Mouse (Mus musculus) MEL (cell line): ENCODE measurements around the gene Camk1g. TPM values are rescaled to one million over a fixed set of nuclear protein-coding genes. Genes with fewer than 3 reads are reported as not detected.

Source experiments
- DNase-seq: peaks from one replicate; pipeline ENCODE4 v3.0.0; 2011; ENCODE audit warnings: low read depth, low spot score
- H3K27ac ChIP-seq: 2 replicates; pipeline ENCODE4 v1.5.1; 2012; ENCODE audit warnings: low read depth, mild to moderate bottlenecking, control low read depth, low read length, moderate library complexity; ENCODE audit not compliant: control insufficient read depth
- H3K27me3 ChIP-seq, 2 experiments: fragments of 150-350 bp in 1 of 2; sonication (generic) in 1 of 2; 2 replicates each; pipeline ENCODE4 v1.6.1; 2012; ENCODE audit warnings: low read length in 2 of 2, mild to moderate bottlenecking in 2 of 2, improper control_type of control experiment in 1 of 2, moderate library complexity in 1 of 2; ENCODE audit not compliant: insufficient read depth in 2 of 2, control insufficient read depth in 1 of 2
- H3K36me3 ChIP-seq, 2 experiments: 2 replicates each; pipeline ENCODE4 v1.6.1; 2012 to 2014; ENCODE audit warnings: low read length in 2 of 2, improper control_type of control experiment in 1 of 2, inconsistent platforms in 1 of 2, mild to moderate bottlenecking in 1 of 2; ENCODE audit not compliant: insufficient read depth in 2 of 2, control insufficient read depth in 1 of 2
- H3K4me1 ChIP-seq, 2 experiments: fragments of 150-350 bp in 1 of 2; sonication (generic) in 1 of 2; 2 replicates each; pipeline ENCODE4 v1.6.1; 2012; ENCODE audit warnings: low read length in 2 of 2, improper control_type of control experiment in 1 of 2, mild to moderate bottlenecking in 1 of 2; ENCODE audit not compliant: insufficient read depth in 2 of 2, control insufficient read depth in 1 of 2
- H3K4me3 ChIP-seq, 2 experiments: fragments of 150-350 bp in 1 of 2; sonication (generic) in 1 of 2; 2 replicates each; pipeline ENCODE4 v1.5.1; 2012; ENCODE audit warnings: low read depth in 2 of 2, low read length in 2 of 2, mild to moderate bottlenecking in 2 of 2, moderate library complexity in 2 of 2, control low read depth in 1 of 2, improper control_type of control experiment in 1 of 2; ENCODE audit not compliant: control insufficient read depth in 1 of 2, insufficient read depth in 1 of 2
- H3K79me2 ChIP-seq: 2 replicates; pipeline ENCODE4 v1.6.1; 2012; ENCODE audit warnings: mild to moderate bottlenecking, low read length, moderate library complexity; ENCODE audit not compliant: control insufficient read depth, poor library complexity, insufficient read depth
- H3K9ac ChIP-seq: 2 replicates; pipeline ENCODE4 v1.6.1; 2012; ENCODE audit warnings: low read depth, mild to moderate bottlenecking, control low read depth, low read length, moderate library complexity; ENCODE audit not compliant: control insufficient read depth, poor library complexity, severe bottlenecking
- H3K9me3 ChIP-seq: fragments of 150-350 bp; sonication (generic); replicated peaks from 2 replicates; pipeline ENCODE4 v1.6.1; 2012; ENCODE audit warnings: mild to moderate bottlenecking, low read length, improper control_type of control experiment, moderate library complexity; ENCODE audit not compliant: insufficient read depth
- BHLHE40 ChIP-seq: IDR thresholded peaks from 2 replicates; pipeline ENCODE4 v1.6.1; 2012; ENCODE audit warnings: low read depth, mild to moderate bottlenecking, inconsistent platforms, low read length, improper control_type of control experiment, borderline replicate concordance
- CHD1 ChIP-seq: IDR thresholded peaks from 2 replicates; pipeline ENCODE4 v1.6.1; 2012; ENCODE audit warnings: low read depth, mild to moderate bottlenecking, inconsistent platforms, low read length, improper control_type of control experiment
- E2F4 ChIP-seq: IDR thresholded peaks from 2 replicates; pipeline ENCODE4 v1.6.1; 2011; ENCODE audit warnings: low read depth, low read length, improper control_type of control experiment, borderline replicate concordance
- ELF1 ChIP-seq: IDR thresholded peaks from 2 replicates; pipeline ENCODE4 v1.6.1; 2014; ENCODE audit warnings: low read depth, mild to moderate bottlenecking, inconsistent platforms, low read length, improper control_type of control experiment, moderate library complexity
- ETS1 ChIP-seq: IDR thresholded peaks from 2 replicates; pipeline ENCODE4 v1.6.1; 2012; ENCODE audit warnings: low read depth, mild to moderate bottlenecking, inconsistent platforms, low read length, improper control_type of control experiment, moderate library complexity
- GABPA ChIP-seq: IDR thresholded peaks from 2 replicates; pipeline ENCODE4 v1.6.1; 2012; ENCODE audit warnings: low read depth, mild to moderate bottlenecking, inconsistent platforms, low read length, improper control_type of control experiment, moderate library complexity
- MEF2A ChIP-seq: IDR thresholded peaks from 2 replicates; pipeline ENCODE4 v1.6.1; 2014; ENCODE audit warnings: low read depth, mild to moderate bottlenecking, inconsistent platforms, low read length, improper control_type of control experiment; ENCODE audit not compliant: poor library complexity, insufficient replicate concordance, severe bottlenecking; ENCODE audit errors: extremely low read depth
- MYB ChIP-seq: IDR thresholded peaks from 2 replicates; pipeline ENCODE4 v1.6.1; 2011; ENCODE audit warnings: mild to moderate bottlenecking, low read depth, low read length, improper control_type of control experiment
- NELFE ChIP-seq: IDR thresholded peaks from 2 replicates; pipeline ENCODE4 v1.6.1; 2011; ENCODE audit warnings: low read depth, low read length, improper control_type of control experiment
- POLR2A ChIP-seq, 2 experiments: IDR thresholded peaks; 2 replicates each; pipeline ENCODE4 v1.6.1; 2011 to 2012; ENCODE audit warnings: low read length in 2 of 2, mild to moderate bottlenecking in 2 of 2, control low read depth in 1 of 2, improper control_type of control experiment in 1 of 2, low read depth in 1 of 2, moderate library complexity in 1 of 2; ENCODE audit not compliant: control insufficient read depth in 1 of 2, insufficient read depth in 1 of 2, poor library complexity in 1 of 2
- POLR2AphosphoS2 ChIP-seq: IDR thresholded peaks from 2 replicates; pipeline ENCODE4 v1.6.1; 2011; ENCODE audit warnings: low read length, improper control_type of control experiment
- POLR2AphosphoS5 ChIP-seq: IDR thresholded peaks from 2 replicates; pipeline ENCODE4 v1.6.1; 2012; ENCODE audit warnings: low read depth, borderline replicate concordance, mild to moderate bottlenecking, inconsistent platforms, low read length, moderate library complexity, mixed read lengths
- RCOR1 ChIP-seq: IDR thresholded peaks from 2 replicates; pipeline ENCODE4 v1.6.1; 2012; ENCODE audit warnings: low read depth, mild to moderate bottlenecking, inconsistent platforms, low read length, improper control_type of control experiment
- SIN3A ChIP-seq: IDR thresholded peaks from 2 replicates; pipeline ENCODE4 v1.6.1; 2012; ENCODE audit warnings: low read length, improper control_type of control experiment, inconsistent platforms
- TBP ChIP-seq: IDR thresholded peaks from 2 replicates; pipeline ENCODE4 v1.8.0; 2011; ENCODE audit warnings: low read depth, low read length, improper control_type of control experiment
- ZC3H11A ChIP-seq: IDR thresholded peaks from 2 replicates; pipeline ENCODE4 v1.6.1; 2012; ENCODE audit warnings: low read depth, mild to moderate bottlenecking, inconsistent platforms, low read length, improper control_type of control experiment
- ZMIZ1 ChIP-seq: IDR thresholded peaks from 2 replicates; pipeline ENCODE4 v1.6.1; 2012; ENCODE audit warnings: low read depth, mild to moderate bottlenecking, inconsistent platforms, low read length, improper control_type of control experiment, moderate library complexity
- polyA plus RNA-seq, 2 experiments: library from polyadenylated mRNA; stranded (reverse) in 1 of 2; unstranded in 1 of 2; fragments of >175 nt in 1 of 2; fragments of >200 nt in 1 of 2; gene quantifications; 2 replicates each; pipeline versions ENCODE4 v1.2.1 to v1.2.4; 2012; ENCODE audit warnings: low replicate concordance in 2 of 2, low read depth in 1 of 2; ENCODE audit not compliant: insufficient read length in 2 of 2, insufficient read depth in 1 of 2, missing spikeins in 1 of 2
- total RNA-seq: library from RNA; depleted of rRNA; stranded (reverse); fragments of 300-350 nt; gene quantifications from 2 replicates; pipeline ENCODE4 v1.2.3, GENCODE M21; 2012

Gene Camk1g
- total and polyA plus RNA-seq, 3 experiments: not detected

- DNase-seq: no peak
- Histone ChIP-seq H3K27me3 (no peaks in the 10 kb centered on the region), H3K9ac (no peak overlapping the region), H3K4me3 (no peak overlapping the region), H3K4me1 (no peaks in the 10 kb centered on the region), H3K9me3 (no peaks in the 10 kb centered on the region), H3K27ac (no peak overlapping the region), H3K36me3 (no peaks in the 10 kb centered on the region), H3K79me2 (no peaks in the 10 kb centered on the region)
- no peak for TF ChIP-seq TBP
Observed at GRCm38 (mm10) chr1:193336122-193337017, 33.7 kb downstream of the Camk1g start.

DNA sequence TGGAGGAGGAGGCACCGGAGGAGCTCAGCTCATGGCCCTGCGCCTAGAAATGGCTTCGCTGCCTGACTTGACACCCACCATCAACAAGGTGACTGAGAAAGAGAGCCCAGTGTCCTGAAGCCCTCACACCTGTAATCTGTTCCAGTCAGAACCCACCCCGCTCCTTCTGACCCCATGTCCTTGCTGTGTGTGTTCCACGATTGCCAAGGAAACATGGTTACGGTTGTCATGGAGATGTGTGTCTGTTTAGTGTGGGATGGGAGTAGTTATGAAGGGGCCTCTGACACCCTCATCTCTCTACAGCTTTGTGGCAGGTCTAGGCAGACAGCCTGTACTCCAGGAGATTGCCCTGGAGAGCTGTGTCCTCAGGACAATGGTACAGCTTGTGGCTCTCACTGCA lies 35.6 kb downstream of the Camk1g start:
- Histone ChIP-seq H3K27me3 (no peaks in the 10 kb centered on the region), H3K36me3 (no peaks in the 10 kb centered on the region), H3K9ac (no peak overlapping the region), H3K27ac (no peak overlapping the region), H3K79me2 (no peaks in the 10 kb centered on the region), H3K4me1 (no peaks in the 10 kb centered on the region), H3K9me3 (no peaks in the 10 kb centered on the region), H3K4me3 (no peak overlapping the region)
- no peak for TF ChIP-seq POLR2A (IDR thresholded peaks at IDR 0.05; ENCODE audit: control insufficient read depth in 1 of 2, insufficient read depth in 1 of 2, low read depth in 1 of 2, low read length in 2 of 2, poor library complexity in 1 of 2)
- TF ChIP-seq POLR2AphosphoS2: no peak
- no peak for TF ChIP-seq MEF2A
- no peak for TF ChIP-seq TBP
- TF ChIP-seq ETS1: no peak
- TF ChIP-seq POLR2AphosphoS5: no peak
- TF ChIP-seq ZC3H11A: no peak
- no peak for TF ChIP-seq MYB
- TF ChIP-seq ZMIZ1: no peak
- DNase-seq: no peak

GRCm38 (mm10) chr1:193333776-193334175 lies 36.3 kb downstream of the Camk1g start:
- H3K27ac ChIP-seq: no peak overlapping the region
- DNase-seq: no peak

More at GRCm38 (mm10) chr1:193333776-193334175, 36.3 kb downstream of the Camk1g start:
- TF ChIP-seq BHLHE40: no peak
- no peak for TF ChIP-seq GABPA
- no peak for TF ChIP-seq ELF1
- TF ChIP-seq ZMIZ1: no peak
- TF ChIP-seq POLR2AphosphoS5: no peak
- TF ChIP-seq RCOR1: no peak
- TF ChIP-seq SIN3A: no peak
- TF ChIP-seq CHD1: no peak
- no peak for TF ChIP-seq E2F4
- TF ChIP-seq NELFE: no peak
- Histone ChIP-seq H3K27me3 (no peaks in the 10 kb centered on the region), H3K4me1 (no peaks in the 10 kb centered on the region), H3K4me3 (no peak overlapping the region), H3K36me3 (no peaks in the 10 kb centered on the region), H3K9ac (no peak overlapping the region), H3K9me3 (no peaks in the 10 kb centered on the region), H3K79me2 (no peaks in the 10 kb centered on the region)
